Mouse (Mus musculus) thymus, postnatal 10 days (tissue): Measurements from ENCODE around the gene Rnf224.

Experiments
- DNase-seq, 2 experiments: peaks; one replicate each; pipeline ENCODE4 v3.0.0; 2021; ENCODE audit warnings: low spot score in 2 of 2

Rnf224 gene

GRCm38 (mm10) chr2:25226864-25227263 is 9.7 kb downstream of the Rnf224 start:
- no peak for DNase-seq

- no peak for DNase-seq
Measured at GRCm38 (mm10) chr2:25225811-25226379, 10.7 kb downstream of the Rnf224 start.

GRCm38 (mm10) chr2:25224766-25225752 is 11.5 kb downstream of the Rnf224 start:
- peak; percentile 95 to 99 for DNase-seq

GRCm38 (mm10) chr2:25224492-25224765 is 12.2 kb downstream of the Rnf224 start, which contains the start of gene Tubb4b:
TSS of gene Tubb4b (minus strand) at chr2:25224702.
- DNase-seq = no peak

- DNase-seq = peak; percentile 76 to 78
Measured at GRCm38 (mm10) chr2:25223681-25224491, 12.7 kb downstream of the Rnf224 start.

GRCm38 (mm10) chr2:25221331-25221772 is 15.2 kb downstream of the Rnf224 start:
- DNase-seq = no peak

- DNase-seq = no peak
Measured at GRCm38 (mm10) chr2:25218445-25218844, 18.1 kb downstream of the Rnf224 start, which contains the start of gene Fam166a. TSS of gene Fam166a (plus strand) at chr2:25218745.

- no peak for DNase-seq
Measured at GRCm38 (mm10) chr2:25217666-25218065, 18.9 kb downstream of the Rnf224 start.

- DNase-seq = no peak
Measured at GRCm38 (mm10) chr2:25214444-25214843, 22.1 kb downstream of the Rnf224 start, which contains the start of gene Stpg3. TSS of gene Stpg3 (minus strand) at chr2:25214637.

GRCm38 (mm10) chr2:25213266-25213865 is 23.2 kb downstream of the Rnf224 start:
- DNase-seq = no peak

- peak; percentile 82 to 85 for DNase-seq
Measured at GRCm38 (mm10) chr2:25211121-25211670, 25.4 kb downstream of the Rnf224 start, which contains the start of gene Nelfb. TSS of gene Nelfb (minus strand) at chr2:25211489.

- no peak for DNase-seq
Measured at GRCm38 (mm10) chr2:25210686-25211085, 25.9 kb downstream of the Rnf224 start.

GRCm38 (mm10) chr2:25207593-25207992 is 29.0 kb downstream of the Rnf224 start:
- DNase-seq = no peak

- DNase-seq = no peak
Measured at GRCm38 (mm10) chr2:25203631-25204214, 32.9 kb downstream of the Rnf224 start.

- no peak for DNase-seq
Measured at GRCm38 (mm10) chr2:25200631-25201030, 36.0 kb downstream of the Rnf224 start.

GRCm38 (mm10) chr2:25197946-25198345 is 38.6 kb downstream of the Rnf224 start:
- DNase-seq = no peak

GRCm38 (mm10) chr2:25197191-25197590 is 39.4 kb downstream of the Rnf224 start:
- no peak for DNase-seq

- peak; percentile 71 to 73 for DNase-seq
Measured at GRCm38 (mm10) chr2:25196172-25196954, 40.2 kb downstream of the Rnf224 start, which contains the start of gene Tor4a. TSS of gene Tor4a (minus strand) at chr2:25196886.

- DNase-seq = peak; percentile 55 to 62
Measured at GRCm38 (mm10) chr2:25195211-25196156, 41.1 kb downstream of the Rnf224 start.
